Mouse (Mus musculus) brain, embryonic 14.5 days (tissue): Measurements from ENCODE around the gene Adamts16.

Source experiments
- CTCF ChIP-seq: fragments of 200-500 bp; IDR thresholded peaks from 2 replicates; pipeline ENCODE4 v1.5.1; 2012; ENCODE audit warnings: inconsistent platforms, mild to moderate bottlenecking, moderate library complexity, borderline replicate concordance; ENCODE audit not compliant: insufficient read depth, insufficient read length; ENCODE audit errors: extremely low read depth
- POLR2A ChIP-seq: fragments of 200-500 bp; IDR thresholded peaks from 2 replicates; pipeline ENCODE4 v1.6.1; 2012; ENCODE audit warnings: mild to moderate bottlenecking, inconsistent platforms, borderline replicate concordance; ENCODE audit not compliant: poor library complexity, insufficient read depth, insufficient read length, severe bottlenecking; ENCODE audit errors: extremely low read depth

DNA sequence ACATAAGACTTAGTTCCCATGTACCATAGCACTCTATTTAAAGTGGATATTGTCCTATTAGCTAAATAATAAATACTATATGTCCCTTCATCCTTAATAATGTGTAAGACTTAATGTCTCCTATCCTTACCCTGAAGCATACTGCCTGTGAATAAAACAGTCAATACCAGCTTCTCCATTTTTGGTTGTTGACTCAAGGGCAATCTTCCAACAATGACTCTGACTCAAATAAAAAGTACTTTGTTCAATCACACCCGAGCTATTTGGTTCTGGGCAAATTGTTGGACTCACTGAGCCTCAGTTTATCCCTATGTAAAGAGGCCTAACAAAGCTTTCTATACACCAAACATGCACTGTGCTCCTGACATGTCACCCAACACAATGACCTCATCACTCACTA, 51.8 kb downstream of the Adamts16 start:
- no peak for TF ChIP-seq POLR2A
- no peak for TF ChIP-seq CTCF
